Mouse (Mus musculus): ENCODE measurements at regions not wholly inside any gene's neighbourhood (a gene's known extent, or its start where the extent isn't known, plus 50 kb on each side); places are given as distances from the start of the nearest gene placed in this dataset.

DNA sequence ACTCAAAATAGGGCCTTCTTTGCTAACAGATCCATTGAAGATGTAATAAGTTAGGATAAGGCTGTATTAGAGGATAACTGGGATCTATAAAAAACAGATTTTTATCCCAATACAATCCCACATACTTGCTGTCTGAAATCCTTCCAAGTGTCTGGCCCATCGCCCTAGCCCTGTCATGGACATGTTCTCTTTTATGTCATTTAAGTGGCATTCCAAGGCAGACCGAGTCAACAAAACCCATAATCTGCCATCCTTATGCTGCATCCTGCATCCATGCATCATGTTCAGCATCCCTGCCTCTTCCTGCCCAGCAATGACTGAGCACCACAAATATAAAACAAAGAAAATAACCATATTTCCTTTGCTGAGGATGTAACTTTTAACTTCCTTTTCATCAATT, 108.3 kb upstream of the Tab2 start:
- Histone ChIP-seq H3K4me1 (ENCODE audit: control insufficient read depth in 1 of 2, insufficient read depth in 2 of 2, low read length in 2 of 2) (peaks cover 8 to 12% of the 10 kb centered on the region in 2 experiments; a peak in 3 of 4 replicates), H3K36me3 (ENCODE audit: control insufficient read depth in 1 of 2, insufficient read depth in 2 of 2, low read length in 2 of 2) (peaks cover 0 to 14% of the 10 kb centered on the region in 2 experiments; a peak in 2 of 4 replicates), H3K79me2 (ENCODE audit: control insufficient read depth, insufficient read depth, low read length, poor library complexity) (no peaks in the 10 kb centered on the region), H3K4me3 (ENCODE audit: control insufficient read depth in 1 of 2, insufficient read depth in 1 of 2, low read depth in 2 of 2, low read length in 2 of 2) (no peak overlapping the region), H3K9ac (ENCODE audit: control insufficient read depth, low read depth, low read length, poor library complexity, severe bottlenecking) (no peak overlapping the region), H3K27me3 (ENCODE audit: control insufficient read depth in 1 of 2, insufficient read depth in 2 of 2, low read length in 2 of 2) (no peaks in the 10 kb centered on the region), H3K9me3 (replicated peaks; ENCODE audit: insufficient read depth, low read length) (no peaks in the 10 kb centered on the region), H3K27ac (ENCODE audit: control insufficient read depth, low read depth, low read length) (no peak overlapping the region)
- TF ChIP-seq GABPA (IDR thresholded peaks at IDR 0.05; ENCODE audit: low read depth, low read length) (no peak), NRF1 (IDR thresholded peaks at IDR 0.05; ENCODE audit: insufficient read depth, low read depth, low read length, poor library complexity, severe bottlenecking) (no peak), RCOR1 (IDR thresholded peaks at IDR 0.05; ENCODE audit: low read depth, low read length) (no peak), ZNF384 (IDR thresholded peaks at IDR 0.05; ENCODE audit: low read depth, low read length) (no peak)
- no peak for DNase-seq (ENCODE audit: low read depth, low spot score)

GRCm38 (mm10) chr10:8063458-8064090, 107.5 kb upstream of the Tab2 start:
- no peak overlapping the region for H3K27ac ChIP-seq (ENCODE audit: control insufficient read depth, low read depth, low read length)
- H3K36me3 ChIP-seq (ENCODE audit: control insufficient read depth in 1 of 2, insufficient read depth in 2 of 2, low read length in 2 of 2) = peaks cover 0 to 14% of the 10 kb centered on the region in 2 experiments; a peak in 2 of 4 replicates
- no peak for DNase-seq (ENCODE audit: low read depth, low spot score)
- no peak overlapping the region for H3K9ac ChIP-seq (ENCODE audit: control insufficient read depth, low read depth, low read length, poor library complexity, severe bottlenecking)
- peaks cover 4 to 12% of the 10 kb centered on the region in 2 experiments; a peak in 3 of 4 replicates for H3K4me1 ChIP-seq (ENCODE audit: control insufficient read depth in 1 of 2, insufficient read depth in 2 of 2, low read length in 2 of 2)
- H3K9me3 ChIP-seq (replicated peaks; ENCODE audit: insufficient read depth, low read length) = no peaks in the 10 kb centered on the region
- H3K79me2 ChIP-seq (ENCODE audit: control insufficient read depth, insufficient read depth, low read length, poor library complexity) = no peaks in the 10 kb centered on the region
- no peak for TF ChIP-seq JUND (IDR thresholded peaks at IDR 0.05; ENCODE audit: low read depth, low read length)
- no peak for TF ChIP-seq EP300 (IDR thresholded peaks at IDR 0.05; ENCODE audit: low read depth in 1 of 2, low read length in 2 of 2)
- TF ChIP-seq MAX (IDR thresholded peaks at IDR 0.05; ENCODE audit: low read length) = no peak
- no peak for TF ChIP-seq MAFK (IDR thresholded peaks at IDR 0.05; ENCODE audit: borderline replicate concordance, low read depth, low read length)
- no peak for TF ChIP-seq TAL1 (IDR thresholded peaks at IDR 0.05; ENCODE audit: low read length)
- TF ChIP-seq RCOR1 (IDR thresholded peaks at IDR 0.05; ENCODE audit: low read depth, low read length) = no peak
- TF ChIP-seq GABPA (IDR thresholded peaks at IDR 0.05; ENCODE audit: low read depth, low read length) = no peak
- no peak for TF ChIP-seq KAT2A (conservative IDR thresholded peaks at IDR 0.05; ENCODE audit: low read depth, low read length)
- no peak for TF ChIP-seq E2F4 (IDR thresholded peaks at IDR 0.05; ENCODE audit: borderline replicate concordance, low read depth, low read length)
- H3K4me3 ChIP-seq (ENCODE audit: control insufficient read depth in 1 of 2, insufficient read depth in 1 of 2, low read depth in 2 of 2, low read length in 2 of 2) = no peak overlapping the region
- no peaks in the 10 kb centered on the region for H3K27me3 ChIP-seq (ENCODE audit: control insufficient read depth in 1 of 2, insufficient read depth in 2 of 2, low read length in 2 of 2)

- no peak overlapping the region for H3K9ac ChIP-seq (ENCODE audit: control insufficient read depth, low read depth, low read length, poor library complexity, severe bottlenecking)
- DNase-seq (ENCODE audit: low read depth, low spot score) = no peak
- H3K79me2 ChIP-seq (ENCODE audit: control insufficient read depth, insufficient read depth, low read length, poor library complexity) = no peaks in the 10 kb centered on the region
- no peaks in the 10 kb centered on the region for H3K9me3 ChIP-seq (replicated peaks; ENCODE audit: insufficient read depth, low read length)
- H3K4me1 ChIP-seq (ENCODE audit: control insufficient read depth in 1 of 2, insufficient read depth in 2 of 2, low read length in 2 of 2) = peaks cover 0 to 4% of the 10 kb centered on the region in 2 experiments; a peak in 1 of 4 replicates
- no peak for TF ChIP-seq MYC (IDR thresholded peaks at IDR 0.05; ENCODE audit: low read depth, low read length)
- TF ChIP-seq RCOR1 (IDR thresholded peaks at IDR 0.05; ENCODE audit: low read depth, low read length) = no peak
- TF ChIP-seq SIN3A (IDR thresholded peaks at IDR 0.05; ENCODE audit: low read length) = no peak
- no peak for TF ChIP-seq MYB (IDR thresholded peaks at IDR 0.05; ENCODE audit: low read depth, low read length)
- no peak for TF ChIP-seq TAL1 (IDR thresholded peaks at IDR 0.05; ENCODE audit: low read length)
- TF ChIP-seq ZC3H11A (IDR thresholded peaks at IDR 0.05; ENCODE audit: low read depth, low read length) = no peak
- no peak for TF ChIP-seq ZKSCAN1 (IDR thresholded peaks at IDR 0.05; ENCODE audit: low read depth, low read length)
- TF ChIP-seq CTCF (IDR thresholded peaks at IDR 0.05 in 2 of 3, conservative IDR thresholded peaks at IDR 0.05 in 1 of 3; ENCODE audit: control insufficient read depth in 1 of 3, insufficient read depth in 1 of 3, low read depth in 2 of 3, low read length in 3 of 3, poor library complexity in 1 of 3, severe bottlenecking in 1 of 3) = no peak
- no peaks in the 10 kb centered on the region; a peak in 1 of 4 replicates for H3K36me3 ChIP-seq (ENCODE audit: control insufficient read depth in 1 of 2, insufficient read depth in 2 of 2, low read length in 2 of 2)
- no peak overlapping the region for H3K27ac ChIP-seq (ENCODE audit: control insufficient read depth, low read depth, low read length)
- no peaks in the 10 kb centered on the region for H3K27me3 ChIP-seq (ENCODE audit: control insufficient read depth in 1 of 2, insufficient read depth in 2 of 2, low read length in 2 of 2)
- no peak overlapping the region for H3K4me3 ChIP-seq (ENCODE audit: control insufficient read depth in 1 of 2, insufficient read depth in 1 of 2, low read depth in 2 of 2, low read length in 2 of 2)
Measured at GRCm38 (mm10) chr10:8060987-8061386, 105.0 kb upstream of the Tab2 start.

All from MEL (cell line).